Mouse (Mus musculus) heart, postnatal 36 days (tissue): Measurements from ENCODE around the gene Ift122. TPM values are rescaled to one million over a fixed set of nuclear protein-coding genes. Genes with fewer than 3 reads are reported as not detected.

Experiments
- DNase-seq, 2 experiments: peaks; one replicate each; pipeline ENCODE4 v3.0.0; 2021 to 2022
- intact Hi-C: fragments of 180-260 bp; cut with DNase I; formaldehyde crosslinking; loops from one replicate; pipeline ENCODE4 v1.15.1; 2025
- total RNA-seq, 2 experiments: library from RNA; stranded (reverse); gene quantifications; 2 replicates each; pipeline ENCODE4 v1.2.3; 2021

The Ift122 gene
- total RNA-seq, 2 experiments from 2014 or later = 9.1 to 9.4 TPM

DNA sequence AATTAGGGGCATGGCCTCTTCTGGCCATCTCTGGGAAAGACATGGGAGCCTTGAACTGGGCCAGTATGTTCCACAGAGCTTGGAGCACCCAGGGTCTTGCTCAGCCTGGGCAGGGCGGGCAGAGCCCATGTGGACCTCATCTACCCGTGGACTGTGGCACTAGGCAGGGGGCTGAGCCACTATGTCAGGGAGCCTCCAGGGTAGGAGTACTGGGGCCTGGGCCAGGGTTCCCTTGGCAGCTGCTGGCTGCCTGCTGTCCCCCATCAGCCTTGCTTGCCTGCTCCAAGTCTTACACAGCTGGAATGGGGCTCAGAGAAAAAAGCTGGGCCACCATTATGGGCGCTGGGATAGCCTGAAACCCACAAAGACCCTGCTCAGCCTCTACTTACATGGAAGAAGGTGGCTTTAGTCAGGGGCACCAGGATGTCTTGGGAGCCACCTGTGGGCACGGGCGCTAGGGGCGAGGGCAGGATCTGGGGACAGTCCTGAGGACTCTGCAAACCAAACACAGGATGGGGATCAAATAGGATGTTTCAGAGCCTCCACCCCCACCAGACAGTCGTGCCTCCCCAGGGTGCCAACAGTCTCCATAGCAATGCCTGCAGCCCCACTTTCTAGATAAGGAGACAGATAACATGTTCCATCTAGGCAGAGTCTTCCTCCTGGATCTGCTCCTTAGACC lies 119.0 kb downstream of the Ift122 start:
- DNase-seq = peak in 1 of 2 experiments; percentile 45
- intact Hi-C loops = no loop called here

DNA sequence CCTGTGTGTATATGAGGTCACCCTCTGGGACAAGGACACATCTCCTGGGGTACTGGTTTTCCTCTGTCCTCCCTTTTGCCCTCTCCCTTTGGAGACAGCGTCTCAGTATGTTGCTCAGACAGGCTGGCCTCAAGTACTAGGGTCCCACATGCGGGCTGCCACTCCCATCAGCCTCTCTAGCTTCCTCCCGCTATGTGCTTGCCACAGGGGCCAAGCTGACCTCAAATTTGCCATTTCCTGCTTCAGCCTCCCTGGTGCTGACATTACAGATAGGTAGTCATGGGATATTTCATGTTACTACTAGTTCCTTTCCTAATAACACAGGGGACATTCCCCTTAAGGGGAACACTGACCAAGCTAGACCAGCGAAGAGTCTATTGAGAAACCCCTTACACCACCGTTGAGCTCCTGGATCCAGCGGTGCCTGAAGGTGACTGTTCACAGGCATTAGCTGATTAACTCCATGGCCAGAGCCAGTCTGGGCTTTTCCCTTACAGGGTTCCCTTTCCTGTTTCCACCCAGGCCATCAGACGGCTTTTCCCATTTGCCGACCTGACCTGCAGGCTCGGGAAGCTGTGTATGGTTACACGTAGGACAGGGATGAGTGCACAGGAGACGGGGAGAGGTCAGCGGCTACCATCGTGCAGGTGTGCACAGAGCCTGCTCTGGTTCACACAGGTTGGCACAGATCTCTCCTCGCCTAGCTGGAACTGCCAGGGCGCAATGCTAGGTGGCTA lies 120.0 kb downstream of the Ift122 start:
- DNase-seq = peak; percentile 7 to 12
- intact Hi-C loops = no loop called here

DNA sequence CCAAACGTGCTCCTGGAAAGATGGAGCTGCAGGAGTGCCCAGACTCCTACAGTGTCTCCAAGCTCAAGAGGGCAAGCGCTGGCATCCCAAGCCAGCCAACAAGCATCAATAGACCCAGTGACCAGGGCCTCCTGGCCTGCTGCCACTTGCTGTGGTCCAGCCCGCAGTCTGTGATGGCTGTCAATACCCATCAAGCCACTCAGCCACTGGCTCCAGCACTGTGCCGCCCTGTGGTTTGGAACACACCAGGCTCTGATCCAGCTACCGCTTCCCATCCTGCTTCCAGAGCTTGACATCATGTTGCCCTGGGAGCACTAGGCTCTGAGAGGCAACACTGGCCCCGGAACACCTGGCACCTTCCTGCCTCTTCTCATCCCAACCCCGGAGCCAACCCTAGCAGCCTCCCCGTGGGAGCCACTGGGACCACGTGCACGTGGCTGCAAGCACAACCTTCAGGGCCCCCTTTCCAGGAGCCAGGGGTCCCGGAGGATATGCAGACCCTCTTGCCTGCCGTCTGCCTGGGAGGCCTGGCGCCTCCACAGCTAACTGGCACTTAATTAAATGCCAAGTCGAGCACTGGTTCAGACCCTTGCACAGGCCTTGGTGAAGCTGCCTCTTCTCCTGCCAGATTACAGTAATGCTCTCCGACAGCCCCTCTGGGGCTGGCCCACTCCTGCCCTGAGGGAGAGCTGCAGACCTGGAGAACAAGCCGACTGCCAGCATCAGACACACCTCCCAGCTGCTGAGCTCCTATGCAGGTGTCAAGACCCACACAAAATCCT lies 120.8 kb downstream of the Ift122 start:
- DNase-seq = peak; percentile 13 to 14
- intact Hi-C loops = no loop called here

DNA sequence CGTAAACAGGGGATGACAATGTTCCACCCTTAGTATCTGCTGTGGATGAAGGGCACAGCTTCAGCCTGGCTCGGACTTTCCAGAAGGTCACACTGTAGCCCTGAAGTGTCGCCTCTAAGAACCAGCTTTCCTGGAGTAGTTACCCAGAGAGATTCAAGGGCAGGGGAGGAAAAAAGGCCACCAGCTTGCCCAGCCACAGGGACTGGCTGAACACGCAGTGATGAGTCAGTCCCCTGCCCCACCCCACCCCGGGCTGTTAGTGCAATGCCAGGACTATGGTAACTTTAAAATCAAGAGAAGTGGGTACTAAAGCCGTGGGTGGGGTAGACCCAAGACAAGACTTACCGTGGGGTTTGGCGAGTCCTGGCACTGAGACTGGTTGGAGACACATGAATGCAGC lies 122.3 kb downstream of the Ift122 start:
- DNase-seq = no peak
- intact Hi-C loops = no loop called here

Other genes starting within 250 kb of the Ift122 start
- 100 to 1,000 TPM; 113 to 115 TPM for gene Raf1, start 176.8 kb upstream of the Ift122 start, total RNA-seq
- under 1 TPM; 0.33 to 0.60 TPM for gene Tmem40, start 91.1 kb upstream of the Ift122 start, total RNA-seq
- gene Cand2, start 78.9 kb upstream of the Ift122 start, total RNA-seq = 10 to 100 TPM; 72.4 to 76.5 TPM
- 100 to 1,000 TPM; 621 to 649 TPM for gene Rpl32, start 44.7 kb upstream of the Ift122 start, total RNA-seq
- gene Efcab12, start 15.1 kb upstream of the Ift122 start, total RNA-seq = under 1 TPM; 0.35 to 0.53 TPM
- 1 to 10 TPM; 1.2 TPM for gene Mbd4, start 99 bp upstream of the Ift122 start, total RNA-seq
- not detected for gene Rho, start 78.3 kb downstream of the Ift122 start, total RNA-seq
- not detected for gene H1foo, start 91.5 kb downstream of the Ift122 start, total RNA-seq
- 10 to 100 TPM; 69.9 to 74.6 TPM for gene Plxnd1, start 141.5 kb downstream of the Ift122 start, total RNA-seq